Mouse (Mus musculus) fibroblast of lung, adult 2 months (primary cell): Measurements from ENCODE around the gene Gpr83.
"Not testable (repeated sequence)": the region's sequence is repeated elsewhere in the genome, so short reads cannot be mapped to it uniquely, and the experiment has no call there.

Experiments used
- DNase-seq: peaks from one replicate; pipeline ENCODE4 v3.0.0-alpha.2; 2011; ENCODE audit warnings: low read depth

Gene Gpr83

DNA sequence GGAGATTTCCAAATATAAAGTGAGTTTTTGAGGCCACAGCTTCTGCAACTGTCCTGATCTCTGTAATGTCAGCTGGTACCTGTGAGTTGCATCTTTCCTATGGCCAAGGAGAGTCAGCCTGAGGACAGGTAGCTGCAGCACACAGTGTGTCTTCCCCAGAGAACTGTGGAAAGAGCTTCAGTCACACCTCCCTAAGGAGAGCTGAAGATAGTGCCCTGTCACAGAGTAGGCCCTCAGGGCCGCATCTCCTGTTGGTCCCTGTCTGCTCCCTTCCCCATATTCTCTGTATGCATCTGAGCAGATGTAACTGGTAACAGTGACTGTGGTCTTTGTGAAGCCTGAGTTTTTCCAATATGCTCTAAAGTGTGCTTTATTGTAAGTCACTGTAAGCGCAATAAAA, 10.4 kb downstream of the Gpr83 start:
- DNase-seq, result no peak

DNA sequence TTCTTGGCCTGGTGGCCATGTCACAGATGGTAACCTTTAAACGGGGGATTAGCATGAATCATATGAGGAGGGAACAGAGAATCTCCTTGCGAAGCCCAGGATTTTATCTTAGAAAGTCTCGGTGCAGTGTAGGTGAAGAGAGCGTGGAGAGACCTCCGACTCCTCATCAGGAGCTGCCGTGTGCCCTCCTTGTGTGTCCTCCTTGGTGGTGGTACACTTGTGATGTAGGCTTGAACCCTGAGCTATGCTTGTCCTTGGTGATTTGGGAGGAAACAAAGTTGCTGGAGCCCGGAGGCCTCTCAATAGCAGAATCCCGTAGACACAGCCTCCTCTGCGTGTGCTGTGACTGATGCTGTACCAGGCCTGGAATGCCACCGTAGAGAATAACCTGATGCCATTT, 10.8 kb downstream of the Gpr83 start:
- no peak for DNase-seq

DNA sequence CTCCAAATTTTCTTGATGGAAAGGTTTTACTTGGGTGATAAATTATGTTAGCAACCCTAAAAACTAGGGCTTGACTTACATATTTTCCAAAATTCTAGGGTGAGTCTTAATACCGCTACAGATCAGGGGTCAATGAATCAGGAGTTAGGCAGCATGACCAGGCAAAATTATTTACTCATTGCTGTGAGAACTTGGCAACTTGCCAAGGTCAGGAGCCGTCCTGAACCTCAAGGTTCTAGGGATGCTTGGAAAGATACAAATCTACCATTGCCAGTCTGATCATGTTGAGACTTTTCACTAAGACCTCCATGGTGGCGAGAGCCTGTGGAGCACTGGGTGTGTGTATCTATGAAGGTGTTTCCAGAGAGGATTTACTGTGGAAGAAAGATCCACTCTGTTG, 11.5 kb downstream of the Gpr83 start:
- DNase-seq, result peak; percentile 9

DNA sequence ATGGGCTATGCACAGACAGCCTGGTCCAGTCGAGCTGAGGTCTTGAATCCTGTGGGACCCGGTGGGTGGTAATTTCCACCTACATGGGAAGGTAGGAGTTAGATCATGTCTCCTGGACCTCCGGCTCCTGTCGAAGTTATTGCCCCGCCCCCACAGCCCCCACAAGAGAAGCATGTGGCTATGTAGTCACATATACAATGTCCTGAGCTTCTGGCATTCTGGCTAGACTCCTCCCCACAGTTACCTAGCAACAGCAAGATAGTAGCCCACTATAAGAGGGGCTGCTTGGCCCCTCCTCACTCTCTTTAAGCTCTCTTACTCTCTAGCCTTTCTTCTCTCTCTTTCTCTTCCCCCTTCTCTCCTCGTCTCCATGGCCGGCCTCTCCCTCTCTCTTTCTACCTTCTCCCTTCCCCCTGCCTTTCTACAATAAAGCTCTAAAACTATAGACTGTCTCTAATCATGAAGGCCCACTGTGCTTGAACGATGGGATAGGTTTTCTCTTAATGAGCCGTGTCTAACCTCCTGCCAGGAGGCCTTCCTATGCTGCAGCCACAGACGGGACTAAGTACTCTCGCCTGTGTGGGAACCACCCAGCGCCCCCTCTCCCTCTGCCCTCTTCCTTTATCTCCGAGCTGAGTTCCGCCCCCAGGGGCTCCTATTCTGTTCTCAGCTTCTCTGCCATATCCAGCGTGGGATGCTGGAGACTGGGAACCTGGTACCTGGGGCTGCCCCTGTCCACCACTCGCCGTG, 12.3 kb downstream of the Gpr83 start:
- DNase-seq, result no peak

DNA sequence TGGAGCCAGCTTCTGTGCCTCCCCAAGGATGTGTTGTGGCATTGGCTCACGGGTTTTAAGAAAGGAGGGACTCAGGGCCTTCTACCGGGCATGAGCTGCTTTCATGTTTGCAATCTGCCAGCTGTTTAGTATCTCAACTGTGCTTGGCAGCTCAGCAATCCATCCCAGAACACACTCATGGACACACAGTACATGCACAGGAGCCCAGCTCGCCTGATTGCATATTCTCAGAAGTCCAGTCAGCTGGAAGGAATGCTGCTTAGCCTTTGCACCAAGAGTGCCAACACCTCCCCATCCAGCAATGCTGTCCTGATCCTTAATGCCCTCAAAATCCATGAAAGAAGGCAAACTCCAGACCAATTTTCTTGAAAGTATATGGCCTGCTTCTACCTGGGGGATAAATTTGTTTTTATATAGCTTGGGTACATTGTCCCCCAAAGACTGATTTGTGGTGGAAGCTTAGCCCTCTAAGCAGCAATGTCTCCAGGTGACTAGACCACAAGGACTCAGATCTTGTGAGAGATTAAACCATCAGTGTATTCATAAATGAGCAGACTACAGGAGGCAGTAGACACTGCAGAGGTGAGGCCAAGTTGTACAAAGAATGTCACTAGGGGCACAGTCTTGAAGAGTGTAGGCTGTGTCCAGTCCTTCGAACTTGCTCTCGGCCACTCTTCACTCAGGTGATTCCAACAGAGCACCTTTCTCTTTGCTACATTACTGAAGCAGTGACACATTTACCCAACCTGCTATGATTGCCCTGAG, 15.9 kb downstream of the Gpr83 start:
- peak; percentile 13 for DNase-seq

DNA sequence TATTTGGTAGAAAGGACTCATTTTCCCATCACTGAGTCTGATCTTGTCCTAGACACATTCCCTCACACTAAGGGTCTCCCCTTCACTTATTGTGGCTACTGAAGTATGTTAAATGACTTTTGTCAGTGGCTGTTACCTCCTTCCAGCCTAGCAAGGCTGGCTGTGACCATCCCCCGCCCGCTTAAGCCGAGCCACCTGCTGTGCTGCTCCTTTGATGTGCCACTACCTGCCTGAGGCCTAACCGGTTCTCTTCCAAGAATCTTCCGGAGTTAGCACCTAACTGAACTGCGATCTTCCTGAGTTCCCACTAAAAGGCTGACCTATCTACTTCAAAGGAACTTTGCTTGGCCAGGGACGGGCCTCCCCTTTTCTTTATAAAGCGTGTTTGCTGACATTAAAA, 16.6 kb downstream of the Gpr83 start:
- DNase-seq, result not testable (repeated sequence)

DNA sequence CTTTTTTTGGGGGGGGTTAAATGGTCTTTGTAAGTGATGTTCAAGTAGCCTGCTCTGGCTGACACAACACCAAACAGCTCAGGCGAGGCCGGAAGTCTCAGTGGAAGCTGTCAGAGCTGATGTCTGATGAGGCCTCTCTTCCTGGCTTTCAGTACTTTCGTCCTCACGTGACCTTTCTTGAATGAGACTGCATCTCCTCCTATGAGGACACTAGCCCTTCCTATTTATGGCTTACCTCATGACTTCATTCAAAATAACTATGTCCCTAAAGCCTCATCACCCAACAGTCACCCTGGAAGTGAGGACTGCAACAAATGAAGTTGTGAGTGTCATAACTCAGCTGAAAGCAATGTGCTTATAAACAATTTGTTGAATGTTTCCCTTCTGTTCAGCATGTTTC, 24.6 kb downstream of the Gpr83 start:
- no peak for DNase-seq

DNA sequence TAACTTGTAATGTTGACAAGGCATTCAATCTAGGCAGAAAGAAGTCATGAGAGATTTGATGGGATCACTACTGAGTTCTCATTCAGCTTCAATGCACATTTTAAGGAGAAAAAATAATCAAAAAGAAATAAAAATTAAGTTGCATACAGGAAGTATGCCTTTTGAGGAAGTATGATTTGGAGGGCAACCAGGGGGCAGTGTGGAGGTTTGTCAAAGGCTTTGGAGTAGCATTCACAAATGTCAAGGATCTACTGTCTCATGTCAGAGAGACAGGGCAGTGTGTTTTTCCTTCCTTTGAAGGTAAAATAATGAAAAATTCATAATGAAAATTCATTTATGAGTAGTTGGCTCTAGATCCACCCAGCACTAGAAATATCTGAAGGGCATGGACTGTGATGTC, 25.1 kb downstream of the Gpr83 start:
- DNase-seq, result no peak

DNA sequence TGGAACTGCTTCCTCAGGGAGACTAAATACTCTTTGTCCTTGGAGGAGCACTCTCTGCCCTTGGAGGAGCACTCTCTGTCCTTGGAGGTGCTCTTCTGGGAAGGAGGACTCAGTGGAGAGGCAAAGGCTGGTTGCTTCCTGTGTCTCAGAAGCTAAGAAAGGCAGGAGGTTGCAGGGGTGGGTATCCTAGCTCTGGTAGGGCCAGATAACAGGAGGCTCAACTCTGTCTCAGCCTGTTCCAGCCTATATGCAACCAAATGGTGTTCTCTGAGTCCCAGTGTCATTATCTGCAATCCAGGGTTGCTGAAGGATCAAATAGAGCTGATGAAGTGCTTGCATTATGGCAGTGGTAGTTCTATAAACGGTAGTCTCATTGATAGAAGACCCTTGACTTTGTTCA, 25.9 kb downstream of the Gpr83 start:
- DNase-seq, result no peak

DNA sequence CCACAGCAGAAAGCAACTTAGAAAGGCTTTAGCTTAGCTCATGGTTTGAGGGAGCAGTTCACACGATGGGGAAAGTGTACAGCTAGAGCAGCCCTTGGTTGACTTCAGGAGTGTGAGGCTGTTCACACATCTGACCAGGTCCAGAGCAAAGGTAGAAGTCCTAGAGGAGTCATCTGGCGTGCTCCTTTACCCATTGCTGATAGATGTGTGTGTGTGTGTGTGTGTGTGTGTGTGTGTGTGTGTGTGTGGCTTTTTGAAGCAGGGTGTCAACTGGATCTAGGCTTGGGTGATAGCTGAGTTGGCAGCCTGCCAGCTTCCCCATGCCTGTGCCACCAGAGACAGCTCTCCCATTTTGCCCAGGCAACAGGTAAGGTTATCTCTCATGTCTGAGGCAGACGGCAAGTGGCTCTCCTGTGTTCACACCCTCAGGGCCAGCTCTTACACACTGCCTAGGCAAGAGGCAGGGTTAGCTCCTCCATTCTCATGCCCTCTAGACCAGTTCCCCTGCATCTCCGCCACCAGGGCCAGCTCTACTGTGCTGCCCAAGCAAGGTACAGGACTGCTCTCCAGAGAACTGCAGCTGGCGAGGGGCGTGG, 27.9 kb downstream of the Gpr83 start:
- DNase-seq, result no peak

DNA sequence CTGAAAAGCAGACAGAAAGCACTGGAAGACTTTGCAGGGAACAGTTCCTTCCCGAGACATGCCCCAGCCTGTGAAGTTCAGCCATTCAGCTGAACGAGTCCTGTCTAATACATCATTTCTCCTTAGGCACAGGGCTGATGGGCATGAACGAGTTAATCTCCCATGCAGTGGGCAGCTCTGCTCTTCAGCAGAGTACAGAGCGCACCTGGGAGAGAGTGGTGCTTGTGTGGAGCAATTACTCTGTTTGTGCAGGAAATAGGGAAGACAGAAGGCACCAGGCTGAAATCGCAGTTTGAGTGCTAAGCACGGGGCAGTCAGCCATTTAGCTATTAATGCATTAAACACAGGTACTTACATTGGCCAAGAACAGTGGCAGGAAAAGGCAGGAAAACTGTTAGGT, 28.7 kb downstream of the Gpr83 start:
- no peak for DNase-seq

DNA sequence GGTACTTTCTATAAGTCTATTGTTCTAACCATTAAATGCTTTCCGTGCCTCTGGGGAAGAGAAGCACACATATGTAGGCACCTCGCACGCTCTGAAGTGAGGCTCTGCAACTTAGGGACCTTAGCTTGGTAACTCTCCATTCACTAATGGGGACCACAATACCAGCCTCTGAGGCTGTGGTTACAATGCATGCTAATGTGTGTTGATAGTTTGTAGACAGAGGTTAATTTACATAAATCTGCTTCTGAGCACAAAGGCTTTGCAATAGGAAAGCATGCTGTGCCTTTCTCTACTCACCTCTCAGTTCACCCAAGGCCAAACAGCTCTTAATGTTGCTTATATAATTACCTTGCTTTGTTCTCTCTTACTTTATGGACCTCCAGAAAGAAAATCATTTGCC, 30.7 kb downstream of the Gpr83 start:
- no peak for DNase-seq

DNA sequence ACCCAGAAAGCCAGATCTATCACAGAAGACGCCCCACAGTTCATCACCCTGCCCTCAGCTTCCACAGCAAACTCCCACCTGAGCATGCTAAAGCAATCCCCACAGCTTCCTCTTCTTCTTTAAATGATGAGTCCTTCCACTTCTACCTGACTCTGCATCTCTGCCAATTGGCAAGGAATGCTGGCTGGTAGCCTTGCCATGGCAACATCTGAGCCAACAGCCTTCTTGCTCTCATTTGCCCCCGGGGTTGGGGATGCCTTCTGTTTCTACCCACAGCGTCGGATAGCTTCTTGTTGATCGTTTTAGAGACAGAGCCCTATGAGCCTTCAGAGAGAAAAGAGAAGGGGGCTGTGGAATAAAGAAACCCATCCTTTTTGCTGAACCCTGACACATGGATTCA, 31.9 kb downstream of the Gpr83 start:
- DNase-seq, result no peak

DNA sequence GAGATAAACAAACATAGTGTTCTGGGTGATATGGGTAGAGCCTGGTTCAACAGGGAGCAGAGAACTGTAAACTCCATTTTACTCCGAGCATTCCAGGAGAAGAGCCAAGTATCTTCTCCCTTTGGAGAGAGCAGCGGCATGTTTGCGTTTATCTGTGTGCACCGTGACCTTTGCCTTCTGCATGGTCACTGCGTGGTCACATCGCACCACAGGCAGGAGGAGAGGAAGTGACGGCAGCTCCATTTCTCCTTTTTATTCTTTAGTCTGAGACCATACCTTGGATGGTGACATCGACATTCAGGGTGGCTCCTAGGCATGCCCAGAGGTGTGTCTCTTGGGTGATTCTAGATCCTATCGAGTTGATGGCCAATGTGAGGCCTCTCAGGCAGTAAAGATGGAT, 33.4 kb downstream of the Gpr83 start:
- DNase-seq, result no peak

DNA sequence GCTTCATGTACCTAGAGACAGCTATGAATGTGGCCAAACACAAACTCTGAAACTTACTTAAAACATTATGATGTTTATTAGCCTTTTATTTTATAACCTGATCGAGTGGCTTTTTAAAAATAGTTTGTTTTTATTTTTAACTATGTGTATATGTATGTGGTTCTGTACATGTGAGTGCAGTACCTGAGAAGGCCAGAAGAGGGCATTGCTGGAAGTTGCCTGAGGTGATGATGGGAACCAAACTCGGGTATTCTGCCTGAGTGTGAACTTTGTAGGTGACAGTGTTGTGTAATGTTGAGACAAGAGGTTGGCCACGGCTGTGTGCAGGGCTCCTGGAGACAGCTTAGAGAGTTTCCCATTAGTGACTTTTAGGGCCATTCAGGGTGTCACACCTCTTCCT, 34.6 kb downstream of the Gpr83 start:
- DNase-seq, result no peak

DNA sequence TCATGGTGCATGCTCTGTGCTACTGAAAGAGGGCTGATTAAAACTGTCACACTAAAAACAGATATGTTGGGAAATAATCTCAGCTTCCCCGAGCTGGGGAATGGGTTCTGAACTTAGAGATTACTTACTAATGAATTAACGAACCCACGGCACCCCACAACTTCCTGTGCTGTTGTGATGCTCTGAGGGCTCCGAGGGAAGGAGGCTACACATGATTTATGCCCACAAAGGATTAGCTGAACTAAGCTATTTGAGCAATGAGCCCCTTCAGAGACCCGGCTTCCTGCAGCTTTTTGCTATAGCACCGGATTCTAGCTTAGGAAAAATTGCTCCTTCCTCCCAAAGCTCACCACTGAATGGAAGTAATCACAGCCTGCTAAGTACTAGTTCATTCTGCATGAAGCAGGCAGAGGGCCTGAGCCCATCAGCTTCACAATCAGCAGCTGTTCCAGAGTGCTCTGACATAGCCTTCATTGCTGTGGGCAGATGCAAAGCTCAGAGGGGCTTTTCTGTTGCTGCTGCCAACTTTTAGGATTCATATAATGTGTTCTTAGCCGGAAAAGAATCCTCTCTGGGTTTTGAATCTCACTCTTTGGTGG, 35.3 kb downstream of the Gpr83 start:
- no peak for DNase-seq

DNA sequence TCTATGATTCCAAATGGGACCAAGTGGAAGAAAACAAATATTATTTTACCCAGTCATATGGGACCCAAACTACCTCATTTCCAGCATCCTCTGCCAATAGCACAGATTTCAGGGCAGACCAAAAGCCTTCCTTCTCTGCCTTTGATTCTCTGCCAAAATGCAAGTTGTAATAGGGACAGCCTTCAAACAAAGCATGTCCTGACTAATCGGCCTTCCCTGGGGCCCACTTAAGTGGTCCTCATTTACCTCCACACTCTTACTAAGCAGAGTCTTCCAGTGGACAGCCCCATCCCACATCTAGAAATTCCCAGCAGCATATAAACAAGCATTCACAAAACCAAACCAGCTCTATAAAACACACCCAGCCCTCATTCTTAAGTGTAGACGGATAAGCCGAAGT, 37.1 kb downstream of the Gpr83 start:
- no peak for DNase-seq

DNA sequence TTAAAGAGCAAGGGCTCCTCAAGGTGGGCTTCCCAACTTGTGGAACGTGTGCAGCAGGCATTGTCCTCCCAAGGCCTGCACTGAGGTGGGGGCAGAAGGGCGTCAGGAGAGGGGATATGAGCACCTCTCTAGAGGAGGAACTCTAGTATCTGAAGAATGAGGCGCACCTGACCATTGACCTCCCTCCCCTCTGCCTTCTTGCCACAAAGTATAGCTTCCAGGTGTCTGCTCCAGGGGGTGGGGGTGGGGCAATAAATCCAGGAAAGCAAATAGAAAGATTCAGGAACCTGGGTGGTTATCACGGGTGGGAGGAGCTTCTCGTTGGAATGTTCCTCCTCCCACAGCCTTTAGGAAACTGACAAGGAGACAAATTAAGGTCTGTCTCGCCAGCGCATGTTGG, 41.7 kb downstream of the Gpr83 start:
- DNase-seq, result no peak

DNA sequence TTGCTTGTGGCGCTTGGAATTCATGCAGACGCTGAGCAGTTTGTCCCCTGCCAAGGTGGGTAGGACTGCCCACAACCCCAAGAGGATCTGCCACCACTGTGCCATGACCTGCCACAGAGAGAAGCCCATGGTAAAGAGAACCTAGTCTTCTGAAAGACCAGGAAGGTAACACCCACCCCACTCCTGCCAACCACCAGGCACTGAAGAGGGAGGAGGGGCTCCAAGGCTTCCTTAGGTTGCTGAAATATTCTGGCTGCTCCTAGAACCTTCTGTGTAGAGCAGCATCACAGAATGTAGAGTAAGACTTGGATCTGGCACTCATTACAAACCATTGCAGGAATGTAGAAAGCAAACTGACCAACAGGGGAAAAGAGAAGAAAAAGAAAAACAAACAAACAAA, 42.4 kb downstream of the Gpr83 start:
- no peak for DNase-seq

DNA sequence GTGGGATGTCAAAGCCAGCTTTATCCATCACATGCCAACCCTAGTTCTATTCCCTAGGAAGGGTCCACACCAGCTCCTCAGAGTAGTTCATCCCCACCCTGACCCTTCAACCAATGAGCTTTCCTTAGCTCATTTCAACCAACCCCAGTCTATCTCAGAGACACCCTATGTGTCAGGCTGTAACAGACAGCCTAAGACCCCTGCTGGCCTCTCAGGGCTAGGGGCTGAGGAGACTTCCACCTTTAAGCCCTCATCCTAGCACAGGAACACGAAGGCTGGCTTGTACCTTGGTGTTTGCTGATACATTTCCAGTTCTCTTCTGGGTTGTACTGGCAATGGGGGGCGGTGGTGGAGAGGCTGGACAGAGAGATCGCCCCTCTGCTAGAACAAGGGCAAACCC, 43.0 kb downstream of the Gpr83 start:
- no peak for DNase-seq

DNA sequence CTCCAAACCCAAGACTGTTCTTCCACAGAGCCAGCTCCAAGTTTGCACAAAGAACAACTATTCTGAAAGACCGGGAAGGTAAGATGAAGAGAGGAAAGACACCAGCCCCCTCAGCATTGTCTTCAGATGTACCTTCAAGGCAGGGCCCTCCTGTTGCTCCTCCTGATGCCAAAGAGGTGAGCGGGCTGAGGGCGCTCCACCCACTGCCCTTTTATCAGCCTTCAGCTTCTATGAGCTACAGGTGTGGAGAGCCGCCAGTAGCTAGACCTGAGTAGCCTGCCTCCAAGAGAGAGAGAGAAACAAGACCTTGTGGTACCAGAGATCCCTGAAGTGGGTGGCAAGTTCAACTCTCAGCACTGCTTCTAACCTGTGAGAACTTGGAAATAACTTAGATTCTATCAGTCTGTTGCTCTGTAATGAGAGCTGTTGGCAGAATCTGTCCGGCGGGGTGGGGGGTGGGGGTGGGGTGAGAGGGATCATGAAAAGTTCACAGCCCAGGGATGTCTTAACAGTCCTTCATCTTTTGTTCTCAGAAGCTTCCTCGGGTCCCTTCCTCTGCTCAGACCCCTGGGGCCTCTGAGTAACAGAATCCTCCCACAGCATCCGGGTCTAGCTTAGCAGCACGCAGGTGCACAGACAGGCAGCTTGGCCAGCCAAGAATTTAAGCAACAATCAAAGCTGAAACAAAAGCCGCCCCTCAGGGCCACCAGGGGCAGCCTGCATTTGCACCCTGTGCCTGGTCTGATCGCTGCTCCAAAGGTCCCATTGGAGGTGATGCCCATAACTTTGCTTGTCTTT, 43.8 kb downstream of the Gpr83 start, which contains the start of gene Izumo1r:
TSS of gene Izumo1r (minus strand) at position 369 of the 798 bp plus-strand sequence.
- no peak for DNase-seq
